Mouse (Mus musculus) embryonic stem cell, embryonic (primary cell): ENCODE measurements around the gene Apoh.

Experiments
- CTCF ChIA-PET, 4 experiments: fragments of 300-600 bp in 2 of 4; fragments of 350-600 bp in 2 of 4; sonication (Branson Sonifier 250); formaldehyde crosslinking; loops; one replicate each; lab custom pipeline; 2022; ENCODE audit warnings: inconsistent platforms in 2 of 4; lab: Charles Lee
- POLR2A ChIA-PET, 4 experiments: fragments of 300-600 bp in 2 of 4; fragments of 350-600 bp in 2 of 4; sonication (Branson Sonifier 250); formaldehyde crosslinking; loops; one replicate each; lab custom pipeline; 2022; ENCODE audit warnings: antibody characterized with exemption in 4 of 4, inconsistent platforms in 1 of 4; lab: Charles Lee

Apoh gene

GRCm38 (mm10) chr11:108322156-108322555 is 21.0 kb upstream of the Apoh start:
- ChIA-PET POLR2A (interaction anchor here in 3 of 4 experiments (0.6 to 1.3 kb wide), 3 partner anchors 10 to 592 kb away, joined by 3 read pairs; no protein-coding TSS in a partner anchor), CTCF (no interaction called here)

GRCm38 (mm10) chr11:108325943-108326342 is 17.2 kb upstream of the Apoh start:
- ChIA-PET CTCF (no interaction called here), POLR2A (interaction anchor here in 1 of 4 experiments (1.1 kb wide), 1 partner anchor 57 kb away, joined by 3 read pairs; no protein-coding TSS in a partner anchor)

- ChIA-PET POLR2A (interaction anchor here in 3 of 4 experiments (0.5 to 1.6 kb wide), 3 partner anchors 10 to 917 kb away, joined by 4 to 5 read pairs (median 5); no protein-coding TSS in a partner anchor), CTCF (no interaction called here)
Measured at GRCm38 (mm10) chr11:108330818-108331217, 12.3 kb upstream of the Apoh start.

- ChIA-PET POLR2A (interaction anchor here in 1 of 4 experiments (1.0 kb wide), 1 partner anchor 11 kb away, joined by 3 read pairs; the partner anchor contains the start of gene Prkca), CTCF (no interaction called here)
Measured at GRCm38 (mm10) chr11:108333006-108333405, 10.1 kb upstream of the Apoh start.

GRCm38 (mm10) chr11:108333583-108334379 is 9.4 kb upstream of the Apoh start:
- ChIA-PET CTCF (no interaction called here), POLR2A (interaction anchor here in 3 of 4 experiments (0.6 to 1.1 kb wide), 4 partner anchors 10 to 32 kb away, joined by 3 to 5 read pairs (median 3); partner anchors contain the start of genes Prkca (in 2 of the 3) and Apoh (in 1 of the 3))

GRCm38 (mm10) chr11:108334658-108335057 is 8.5 kb upstream of the Apoh start:
- ChIA-PET POLR2A (no interaction called here), CTCF (no interaction called here)

- ChIA-PET POLR2A (interaction anchor here in 1 of 4 experiments (0.9 kb wide), 1 partner anchor 97 kb away, joined by 3 read pairs; no protein-coding TSS in a partner anchor), CTCF (interaction anchor here in 1 of 4 experiments (0.5 kb wide), 1 partner anchor 485 kb away, joined by 3 read pairs; no protein-coding TSS in a partner anchor)
Measured at GRCm38 (mm10) chr11:108335536-108335935, 7.6 kb upstream of the Apoh start.

- POLR2A ChIA-PET: interaction anchor here in 2 of 4 experiments (0.7 to 0.9 kb wide), 2 partner anchors 98 to 423 kb away, joined by 3 to 5 read pairs; no protein-coding TSS in a partner anchor
- CTCF ChIA-PET: interaction anchor here in 1 of 4 experiments (0.7 kb wide), 1 partner anchor 142 kb away, joined by 3 read pairs; no protein-coding TSS in a partner anchor
Measured at GRCm38 (mm10) chr11:108336445-108336844, 6.7 kb upstream of the Apoh start.

GRCm38 (mm10) chr11:108340293-108340692 is 2.9 kb upstream of the Apoh start:
- ChIA-PET CTCF (no interaction called here), POLR2A (interaction anchor here in 1 of 4 experiments (0.6 kb wide), 1 partner anchor 9 kb away, joined by 5 read pairs; no protein-coding TSS in a partner anchor)

GRCm38 (mm10) chr11:108341783-108342182 is 1.4 kb upstream of the Apoh start:
- ChIA-PET POLR2A (interaction anchor here in 2 of 4 experiments (0.6 to 1.0 kb wide), 2 partner anchors 228 to 288 kb away, joined by 4 to 6 read pairs; no protein-coding TSS in a partner anchor), CTCF (interaction anchor here in 1 of 4 experiments (0.7 kb wide), 3 partner anchors 22 to 890 kb away, joined by 6 to 10 read pairs (median 9); no protein-coding TSS in a partner anchor)

GRCm38 (mm10) chr11:108343789-108344462 is 772 bp downstream of the Apoh start, which contains the start of gene Prkca:
Prkca (minus strand) TSS chr11:108343928.
- POLR2A ChIA-PET: interaction anchor here in 3 of 4 experiments (0.5 to 2.7 kb wide), 15 partner anchors 10 to 1835 kb away, joined by 3 to 8 read pairs (median 3); partner anchors contain the start of gene Cep112 (in 1 of the 3)
- CTCF ChIA-PET: interaction anchor here in 3 of 4 experiments (0.5 to 1.4 kb wide), 3 partner anchors 361 to 900 kb away, joined by 3 read pairs; no protein-coding TSS in a partner anchor

- ChIA-PET CTCF (interaction anchor here in 1 of 4 experiments (0.6 kb wide), 1 partner anchor 1570 kb away, joined by 4 read pairs; no protein-coding TSS in a partner anchor), POLR2A (interaction anchor here in 2 of 4 experiments (0.5 to 2.7 kb wide), 9 partner anchors 9 to 1834 kb away, joined by 3 to 8 read pairs (median 5); partner anchors contain the start of gene Cep112 (in 1 of the 2))
Measured at GRCm38 (mm10) chr11:108344759-108345158, 1.6 kb downstream of the Apoh start.

- ChIA-PET CTCF (interaction anchor here in 1 of 4 experiments (0.6 kb wide), 1 partner anchor 1570 kb away, joined by 4 read pairs; no protein-coding TSS in a partner anchor), POLR2A (interaction anchor here in 2 of 4 experiments (0.8 to 2.7 kb wide), 3 partner anchors 8 to 80 kb away, joined by 3 to 8 read pairs (median 7); partner anchors contain the start of gene Cep112 (in 1 of the 2))
Measured at GRCm38 (mm10) chr11:108345321-108345720, 2.2 kb downstream of the Apoh start.

GRCm38 (mm10) chr11:108350799-108351198 is 7.6 kb downstream of the Apoh start:
- POLR2A ChIA-PET: no interaction called here
- CTCF ChIA-PET: no interaction called here

- POLR2A ChIA-PET: interaction anchor here in 1 of 4 experiments (1.2 kb wide), 1 partner anchor 12 kb away, joined by 3 read pairs; no protein-coding TSS in a partner anchor
- CTCF ChIA-PET: no interaction called here
Measured at GRCm38 (mm10) chr11:108352842-108353388, 9.8 kb downstream of the Apoh start.

- ChIA-PET CTCF (interaction anchor here in 1 of 4 experiments (0.6 kb wide), 1 partner anchor 490 kb away, joined by 4 read pairs; no protein-coding TSS in a partner anchor), POLR2A (no interaction called here)
Measured at GRCm38 (mm10) chr11:108356020-108356419, 12.9 kb downstream of the Apoh start.

GRCm38 (mm10) chr11:108358911-108359310 is 15.8 kb downstream of the Apoh start:
- ChIA-PET CTCF (no interaction called here), POLR2A (interaction anchor here in 1 of 4 experiments (0.9 kb wide), 1 partner anchor 9 kb away, joined by 3 read pairs; no protein-coding TSS in a partner anchor)
